Mouse (Mus musculus): Measurements from ENCODE around the gene Xrcc5. TPM values are rescaled to one million over a fixed set of nuclear protein-coding genes. Genes with fewer than 3 reads are reported as not detected.

The Xrcc5 gene
- polyA plus RNA-seq, 1 experiment from 2014 or later, result 31.2 TPM

DNA sequence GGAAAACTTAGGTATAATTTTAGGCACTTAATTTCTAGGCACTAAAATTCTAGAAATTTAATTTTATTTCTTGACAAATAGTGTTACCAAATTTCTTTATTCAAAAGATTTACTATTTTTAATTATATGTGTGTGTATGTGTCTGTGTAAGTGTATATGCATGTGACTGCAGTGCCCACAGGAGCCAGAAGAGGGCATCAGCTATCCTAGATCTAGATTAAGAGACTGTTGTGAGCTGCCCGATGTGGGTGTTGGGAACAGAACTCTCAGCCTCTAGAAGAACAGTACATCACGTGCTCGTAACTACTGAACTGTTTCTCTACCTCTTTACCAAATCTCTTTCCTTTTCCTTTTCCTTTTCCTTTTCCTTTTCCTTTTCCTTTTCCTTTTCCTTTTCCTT lies 73.3 kb downstream of the Xrcc5 start:
- Histone ChIP-seq H3K4me2 (ENCODE audit: low read depth, low read length) (no peak overlapping the region), H3K4me1 (ENCODE audit: control insufficient read depth, insufficient read depth, low read length) (no peaks in the 10 kb centered on the region), H3K9me3 (ENCODE audit: control insufficient read depth, low read length) (no peaks in the 10 kb centered on the region), H3K4me3 (ENCODE audit: low read depth, low read length) (no peak overlapping the region), H3K36me3 (ENCODE audit: control insufficient read depth, insufficient read depth, low read length) (peaks cover 17% of the 10 kb centered on the region), H3K9ac (ENCODE audit: low read depth, low read length) (no peak overlapping the region), H3K27ac (replicated peaks; ENCODE audit: low read depth, low read length) (no peak overlapping the region), H3K27me3 (replicated peaks; ENCODE audit: control insufficient read depth, insufficient read depth, low read length) (no peaks in the 10 kb centered on the region)
- 94% methylated on average over 3 of the region's 3 CpGs for WGBS
- ATAC-seq (ENCODE audit: low read depth), result no peak
- DNase-seq (ENCODE audit: low spot score), result no peak

DNA sequence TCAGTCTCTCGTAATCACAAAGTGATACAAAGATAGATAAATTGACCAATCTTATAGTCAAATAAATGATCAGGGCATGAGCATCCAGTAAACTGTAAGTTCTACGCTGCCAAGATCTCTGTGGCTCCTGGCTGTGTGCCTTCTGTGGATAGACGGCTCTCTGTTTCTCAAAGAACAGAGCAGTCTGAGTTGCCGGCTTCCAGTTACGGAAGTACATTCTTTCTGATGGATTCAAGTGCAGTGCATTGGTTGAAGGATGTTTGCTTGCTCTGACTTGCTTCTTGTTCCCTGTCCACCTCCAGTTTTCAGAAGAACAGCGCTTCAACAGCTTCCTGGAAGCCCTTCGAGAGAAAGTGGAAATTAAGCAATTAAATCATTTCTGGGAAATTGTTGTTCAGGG lies 75.8 kb downstream of the Xrcc5 start:
- Histone ChIP-seq H3K27me3 (replicated peaks; ENCODE audit: control insufficient read depth, insufficient read depth, low read length) (no peaks in the 10 kb centered on the region), H3K4me3 (ENCODE audit: low read depth, low read length) (no peak overlapping the region), H3K4me1 (ENCODE audit: control insufficient read depth, insufficient read depth, low read length) (no peaks in the 10 kb centered on the region), H3K36me3 (ENCODE audit: control insufficient read depth, insufficient read depth, low read length) (peaks cover 24% of the 10 kb centered on the region), H3K4me2 (ENCODE audit: low read depth, low read length) (no peak overlapping the region), H3K27ac (replicated peaks; ENCODE audit: low read depth, low read length) (no peak overlapping the region), H3K9me3 (ENCODE audit: control insufficient read depth, low read length) (no peaks in the 10 kb centered on the region), H3K9ac (ENCODE audit: low read depth, low read length) (no peak overlapping the region)
- WGBS, result 70% methylated on average over 7 of the region's 7 CpGs
- DNase-seq (ENCODE audit: low spot score) (peak; percentile 63), ATAC-seq (ENCODE audit: low read depth) (no peak)

DNA sequence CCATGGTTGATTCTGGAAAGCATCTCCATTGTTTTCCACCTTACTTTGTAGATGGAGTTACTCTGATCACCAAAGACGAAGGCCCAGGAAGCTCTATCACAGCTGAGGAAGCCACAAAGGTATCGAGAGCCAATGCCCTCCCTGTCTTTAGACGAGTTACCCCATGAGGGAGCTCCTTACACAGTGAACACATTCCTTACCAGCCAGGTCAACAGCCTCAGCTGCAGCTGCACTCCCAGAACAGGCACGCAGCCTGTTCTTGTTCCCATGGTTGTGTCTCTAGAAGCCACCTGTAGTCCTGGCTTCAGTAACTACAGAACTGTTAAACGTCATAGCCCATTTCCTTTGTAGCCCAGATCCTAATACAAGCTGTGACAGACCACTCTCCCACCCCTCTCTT lies 76.4 kb downstream of the Xrcc5 start:
- no peak overlapping the region for H3K9ac ChIP-seq (ENCODE audit: low read depth, low read length)
- H3K4me3 ChIP-seq (ENCODE audit: low read depth, low read length), result no peak overlapping the region
- no peak overlapping the region for H3K27ac ChIP-seq (replicated peaks; ENCODE audit: low read depth, low read length)
- no peaks in the 10 kb centered on the region for H3K27me3 ChIP-seq (replicated peaks; ENCODE audit: control insufficient read depth, insufficient read depth, low read length)
- DNase-seq (ENCODE audit: low spot score) (peak; percentile 29), ATAC-seq (ENCODE audit: low read depth) (no peak)
- no peaks in the 10 kb centered on the region for H3K9me3 ChIP-seq (ENCODE audit: control insufficient read depth, low read length)
- H3K36me3 ChIP-seq (ENCODE audit: control insufficient read depth, insufficient read depth, low read length), result peaks cover 25% of the 10 kb centered on the region
- WGBS, result 62% methylated on average over 5 of the region's 5 CpGs
- H3K4me2 ChIP-seq (ENCODE audit: low read depth, low read length), result no peak overlapping the region
- H3K4me1 ChIP-seq (ENCODE audit: control insufficient read depth, insufficient read depth, low read length), result no peaks in the 10 kb centered on the region

DNA sequence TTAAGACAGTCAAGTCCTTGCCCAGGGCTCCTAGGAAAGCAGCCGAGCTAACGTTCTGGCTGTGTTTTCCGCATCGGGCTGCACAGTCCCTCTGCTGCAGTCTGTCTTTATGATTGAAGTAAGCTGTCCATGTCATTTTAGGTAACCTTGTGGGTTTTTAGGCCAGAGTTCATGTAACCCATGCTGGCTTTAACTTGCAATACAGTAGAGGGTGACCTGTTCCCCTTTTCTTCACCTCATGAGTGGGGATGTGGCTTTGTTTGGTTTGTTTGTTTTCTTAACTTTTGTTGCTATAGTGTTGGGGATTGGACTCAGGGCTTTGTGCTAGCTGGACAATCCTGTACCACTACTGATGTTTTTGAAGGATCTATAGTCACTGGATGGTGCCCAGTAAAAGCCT lies 83.2 kb downstream of the Xrcc5 start:
- Histone ChIP-seq H3K9me3 (ENCODE audit: control insufficient read depth, low read length) (no peaks in the 10 kb centered on the region), H3K27me3 (replicated peaks; ENCODE audit: control insufficient read depth, insufficient read depth, low read length) (no peaks in the 10 kb centered on the region), H3K4me1 (ENCODE audit: control insufficient read depth, insufficient read depth, low read length) (no peaks in the 10 kb centered on the region), H3K4me2 (ENCODE audit: low read depth, low read length) (no peak overlapping the region), H3K36me3 (ENCODE audit: control insufficient read depth, insufficient read depth, low read length) (peaks cover 16% of the 10 kb centered on the region), H3K27ac (replicated peaks; ENCODE audit: low read depth, low read length) (no peak overlapping the region), H3K4me3 (ENCODE audit: low read depth, low read length) (no peak overlapping the region), H3K9ac (ENCODE audit: low read depth, low read length) (no peak overlapping the region)
- ATAC-seq (ENCODE audit: low read depth) (no peak), DNase-seq (ENCODE audit: low spot score) (no peak)
- 60% methylated on average over 4 of the region's 4 CpGs for WGBS

DNA sequence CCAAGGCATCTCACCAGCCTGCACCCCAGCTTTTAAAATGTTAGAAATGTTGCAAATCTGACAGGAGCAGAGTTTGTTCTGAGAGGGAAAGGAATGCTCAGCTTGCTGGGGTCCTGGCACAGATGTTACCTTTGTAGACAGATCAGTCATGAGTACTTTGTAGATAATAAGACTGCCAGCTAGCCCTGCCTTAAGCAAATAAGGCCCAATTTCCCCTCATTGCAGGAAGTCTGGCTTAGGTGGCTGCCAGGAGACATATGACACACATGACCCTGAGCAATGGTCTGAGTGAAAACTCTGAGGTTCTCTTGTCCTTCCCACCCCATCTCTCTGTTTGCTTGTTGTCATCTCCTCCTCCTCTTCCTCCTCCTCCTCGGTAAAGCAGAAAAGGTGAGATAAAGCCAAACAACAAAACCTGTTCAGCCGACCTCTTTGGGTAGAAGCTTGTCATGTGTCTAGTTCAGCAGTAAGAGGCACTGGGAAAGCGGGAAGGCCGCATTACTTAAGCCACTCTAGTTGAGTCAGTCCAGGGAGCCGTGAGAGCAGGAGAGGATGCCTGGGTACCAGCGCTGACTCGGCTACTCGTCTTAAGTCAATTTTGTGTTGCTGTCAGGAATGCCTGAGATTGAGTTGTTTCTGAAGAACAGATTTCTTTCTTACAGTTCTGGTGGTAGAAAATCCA lies 92.6 kb downstream of the Xrcc5 start:
- Histone ChIP-seq H3K27me3 (replicated peaks; ENCODE audit: control insufficient read depth, insufficient read depth, low read length) (no peaks in the 10 kb centered on the region), H3K4me3 (ENCODE audit: low read depth, low read length) (no peak overlapping the region), H3K27ac (replicated peaks; ENCODE audit: low read depth, low read length) (no peak overlapping the region), H3K4me2 (ENCODE audit: low read depth, low read length) (no peak overlapping the region), H3K36me3 (ENCODE audit: control insufficient read depth, insufficient read depth, low read length) (peaks cover 15% of the 10 kb centered on the region; the same call in 1 of the 2 replicates), H3K9me3 (ENCODE audit: control insufficient read depth, low read length) (no peaks in the 10 kb centered on the region), H3K9ac (ENCODE audit: low read depth, low read length) (no peak overlapping the region), H3K4me1 (ENCODE audit: control insufficient read depth, insufficient read depth, low read length) (no peaks in the 10 kb centered on the region)
- ATAC-seq (ENCODE audit: low read depth) (no peak), DNase-seq (ENCODE audit: low spot score) (no peak)
- 77% methylated on average over 8 of the region's 8 CpGs for WGBS

DNA sequence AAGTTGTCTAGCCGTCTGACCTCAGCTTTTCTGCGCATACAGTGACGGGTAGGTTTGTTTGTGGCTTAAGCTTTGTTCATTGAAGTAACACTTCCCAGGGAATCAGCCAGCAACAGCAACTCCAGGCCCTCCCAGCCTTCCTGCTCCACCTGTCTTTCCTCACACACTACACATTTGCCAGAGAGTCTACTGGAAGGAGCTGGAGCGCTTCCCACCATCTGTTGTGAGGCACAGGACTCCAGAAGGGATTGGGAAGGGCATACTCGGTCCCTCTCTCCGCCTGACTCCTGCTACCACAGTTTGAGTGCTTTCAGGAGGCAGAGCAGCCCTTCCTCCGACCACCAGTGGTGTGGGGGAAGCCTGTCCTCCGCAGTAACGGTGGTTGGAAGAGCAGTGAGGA lies 93.4 kb downstream of the Xrcc5 start:
- H3K36me3 ChIP-seq (ENCODE audit: control insufficient read depth, insufficient read depth, low read length), result 0 out of 2 replicates have a peak, but pooled peaks cover 8% of the 10 kb centered on the region
- H3K27me3 ChIP-seq (replicated peaks; ENCODE audit: control insufficient read depth, insufficient read depth, low read length), result no peaks in the 10 kb centered on the region
- no peaks in the 10 kb centered on the region for H3K4me1 ChIP-seq (ENCODE audit: control insufficient read depth, insufficient read depth, low read length)
- DNase-seq (ENCODE audit: low spot score) (no peak), ATAC-seq (ENCODE audit: low read depth) (no peak; the same call in 1 of the 2 replicates)
- H3K9ac ChIP-seq (ENCODE audit: low read depth, low read length), result no peak overlapping the region
- WGBS, result 72% methylated on average over 9 of the region's 9 CpGs
- no peaks in the 10 kb centered on the region for H3K9me3 ChIP-seq (ENCODE audit: control insufficient read depth, low read length)
- H3K4me3 ChIP-seq (ENCODE audit: low read depth, low read length), result no peak overlapping the region
- H3K4me2 ChIP-seq (ENCODE audit: low read depth, low read length), result no peak overlapping the region
- no peak overlapping the region for H3K27ac ChIP-seq (replicated peaks; ENCODE audit: low read depth, low read length)

DNA sequence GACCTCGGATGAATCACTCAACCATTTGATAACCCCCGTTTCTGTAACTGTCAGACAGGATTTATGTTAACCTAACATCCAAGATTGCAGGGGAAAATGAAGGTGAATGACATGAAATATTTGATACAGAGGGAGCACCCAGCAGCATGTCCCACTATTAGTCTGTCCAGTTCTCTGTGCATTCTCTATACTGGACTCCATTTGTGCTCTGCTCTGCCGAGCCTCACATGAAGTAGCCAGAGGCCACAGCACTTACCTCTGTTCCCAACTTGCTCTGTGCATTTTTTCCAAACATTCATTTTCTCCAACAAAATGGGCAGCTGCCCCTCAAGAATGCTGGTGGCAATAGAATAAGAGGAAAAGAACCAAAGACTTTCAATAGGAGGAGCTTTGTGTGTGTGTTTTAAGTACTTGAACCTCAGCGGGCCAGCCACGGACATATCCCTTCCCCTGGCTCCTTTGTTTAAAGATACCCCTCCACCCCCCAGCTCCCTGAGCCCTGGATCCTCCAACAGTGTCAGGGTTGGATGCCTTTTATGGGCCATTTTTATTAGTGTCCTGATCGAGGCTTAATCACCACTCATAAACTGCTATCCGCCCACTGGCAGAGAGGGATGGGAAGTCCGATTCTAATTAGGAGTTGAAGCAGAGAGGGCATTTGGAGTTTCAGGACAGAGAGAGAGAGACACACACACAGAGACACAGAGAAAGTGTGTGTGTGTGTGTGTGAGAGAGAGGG lies 94.3 kb downstream of the Xrcc5 start:
- no peak overlapping the region for H3K4me2 ChIP-seq (ENCODE audit: low read depth, low read length)
- ATAC-seq (ENCODE audit: low read depth) (no peak), DNase-seq (ENCODE audit: low spot score) (no peak)
- no peak overlapping the region for H3K27ac ChIP-seq (replicated peaks; ENCODE audit: low read depth, low read length)
- 77% methylated on average over 8 of the region's 8 CpGs for WGBS
- H3K9ac ChIP-seq (ENCODE audit: low read depth, low read length), result no peak overlapping the region
- no peaks in the 10 kb centered on the region for H3K4me1 ChIP-seq (ENCODE audit: control insufficient read depth, insufficient read depth, low read length)
- H3K36me3 ChIP-seq (ENCODE audit: control insufficient read depth, insufficient read depth, low read length), result 0 out of 2 replicates have a peak, but pooled peaks cover 7% of the 10 kb centered on the region
- H3K9me3 ChIP-seq (ENCODE audit: control insufficient read depth, low read length), result no peaks in the 10 kb centered on the region
- H3K4me3 ChIP-seq (ENCODE audit: low read depth, low read length), result no peak overlapping the region
- no peaks in the 10 kb centered on the region for H3K27me3 ChIP-seq (replicated peaks; ENCODE audit: control insufficient read depth, insufficient read depth, low read length)

DNA sequence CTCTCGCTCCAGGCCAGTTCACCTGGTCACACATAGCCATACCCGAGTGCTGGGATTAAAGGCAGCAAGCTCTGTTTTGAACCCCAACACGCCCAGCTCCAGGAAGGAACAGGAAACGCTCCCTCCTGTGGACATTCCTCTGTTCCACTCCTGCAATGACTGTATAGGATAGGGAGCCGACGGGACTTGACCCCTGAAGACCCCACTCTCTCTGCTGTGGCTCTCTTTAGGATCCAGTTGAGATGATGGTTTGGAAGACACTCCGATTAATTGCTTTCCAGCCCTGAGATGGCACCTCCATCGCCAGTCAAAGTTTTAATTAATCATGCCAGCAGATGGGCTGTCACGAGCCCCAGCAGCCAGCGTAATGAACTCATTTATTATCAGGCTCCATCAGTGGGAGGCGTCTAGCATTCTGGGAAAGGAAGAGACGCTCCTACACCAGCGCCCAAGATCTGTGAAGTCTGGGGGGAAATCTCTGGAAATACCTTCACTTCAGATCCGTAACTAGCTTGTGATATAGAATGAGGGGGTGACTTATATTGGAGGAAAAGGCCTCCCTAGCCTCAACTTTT lies 99.4 kb downstream of the Xrcc5 start:
- no peak overlapping the region for H3K27ac ChIP-seq (replicated peaks; ENCODE audit: low read depth, low read length)
- no peaks in the 10 kb centered on the region for H3K4me1 ChIP-seq (ENCODE audit: control insufficient read depth, insufficient read depth, low read length)
- no peak overlapping the region for H3K4me2 ChIP-seq (ENCODE audit: low read depth, low read length)
- H3K27me3 ChIP-seq (replicated peaks; ENCODE audit: control insufficient read depth, insufficient read depth, low read length), result no peaks in the 10 kb centered on the region
- no peaks in the 10 kb centered on the region for H3K9me3 ChIP-seq (ENCODE audit: control insufficient read depth, low read length)
- 72% methylated on average over 14 of the region's 14 CpGs for WGBS
- no peak overlapping the region for H3K4me3 ChIP-seq (ENCODE audit: low read depth, low read length)
- no peak for ATAC-seq (ENCODE audit: low read depth)
- H3K9ac ChIP-seq (ENCODE audit: low read depth, low read length), result no peak overlapping the region
- no peak for DNase-seq (ENCODE audit: low spot score)
- no peaks in the 10 kb centered on the region for H3K36me3 ChIP-seq (ENCODE audit: control insufficient read depth, insufficient read depth, low read length)

Measured in embryonic facial prominence, embryonic 14.5 days (tissue).